Mouse (Mus musculus): Measurements from ENCODE around the gene Mob3b.

Gene Mob3b

DNA sequence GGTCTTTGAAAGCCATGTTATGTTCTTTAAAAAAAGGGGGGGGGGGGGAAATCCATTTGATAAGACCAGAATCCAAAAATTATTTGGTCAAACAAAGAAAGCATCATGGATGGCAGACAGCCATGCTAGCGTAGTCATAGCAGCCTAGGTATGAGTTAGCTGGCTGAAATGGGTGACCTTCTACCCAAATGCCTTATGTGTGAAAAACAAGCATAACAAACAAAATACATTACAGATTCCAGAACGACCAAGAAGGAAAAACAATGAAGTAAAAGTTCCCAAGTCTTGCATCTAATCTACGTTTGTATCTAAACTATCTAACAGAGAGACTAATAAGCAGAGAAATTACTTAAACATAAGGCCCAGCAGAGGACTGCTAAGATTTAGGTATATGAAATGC is 6.6 kb downstream of the Mob3b start:
- in situ Hi-C loops (cut with MboI) = loop anchor here (25.0 kb wide), 1 partner anchor 163 kb away; no protein-coding TSS in a partner anchor

GRCm38 (mm10) chr4:35148326-35148725 is 9.0 kb downstream of the Mob3b start:
- in situ Hi-C loops (cut with MboI) = no loop called here

- in situ Hi-C loops (cut with MboI) = no loop called here
Observed at GRCm38 (mm10) chr4:35146597-35146996, 10.7 kb downstream of the Mob3b start.

DNA sequence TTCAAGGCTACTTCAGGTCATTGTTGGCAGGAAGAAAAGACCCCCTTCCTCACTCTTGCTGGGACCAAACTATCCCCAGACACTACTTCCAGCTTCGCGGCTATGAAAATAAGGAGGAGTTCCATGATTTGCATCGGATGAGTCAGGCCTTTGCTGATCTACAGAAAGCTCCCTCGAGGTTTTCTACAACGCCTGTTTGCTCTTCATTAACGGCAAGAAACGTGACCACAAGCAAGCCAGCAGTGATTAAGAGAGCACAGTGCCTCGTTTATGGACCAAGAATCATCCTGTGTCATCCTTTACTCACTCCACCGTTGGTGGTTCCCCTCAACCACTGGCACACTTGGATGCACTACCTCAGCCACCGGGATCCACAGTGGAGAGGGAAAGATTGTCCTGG is 11.6 kb downstream of the Mob3b start:
- in situ Hi-C loops (cut with MboI) = no loop called here

- in situ Hi-C loops (cut with MboI) = no loop called here
Observed at GRCm38 (mm10) chr4:35143472-35144102, 13.7 kb downstream of the Mob3b start.

DNA sequence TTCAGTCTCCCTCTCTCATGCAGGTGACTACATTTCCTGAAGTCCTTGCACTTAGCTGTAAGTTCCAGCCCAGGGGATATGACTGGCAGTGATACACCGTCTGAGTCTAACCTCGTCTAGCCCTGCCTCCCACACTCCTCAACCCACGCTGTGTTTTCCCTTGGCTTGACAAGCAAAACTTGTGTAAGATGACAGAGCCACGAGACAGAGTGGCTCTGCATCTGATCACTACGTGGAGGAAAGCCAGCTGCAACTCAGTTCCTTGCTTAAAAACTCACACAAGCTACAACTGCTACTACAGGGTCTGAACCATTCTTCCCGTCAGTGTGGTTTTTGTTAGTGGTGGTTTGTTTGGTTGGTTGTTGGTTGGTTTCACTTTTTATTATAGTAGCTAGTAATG is 17.0 kb downstream of the Mob3b start:
- in situ Hi-C loops (cut with MboI) = no loop called here

- in situ Hi-C loops (cut with MboI) = no loop called here
Observed at GRCm38 (mm10) chr4:35138077-35138476, 19.2 kb downstream of the Mob3b start.

GRCm38 (mm10) chr4:35136996-35137395 is 20.3 kb downstream of the Mob3b start:
- in situ Hi-C loops (cut with MboI) = no loop called here

- in situ Hi-C loops (cut with MboI) = no loop called here
Observed at GRCm38 (mm10) chr4:35135806-35136205, 21.5 kb downstream of the Mob3b start.

GRCm38 (mm10) chr4:35134846-35135611 is 22.3 kb downstream of the Mob3b start:
- in situ Hi-C loops (cut with MboI) = no loop called here

DNA sequence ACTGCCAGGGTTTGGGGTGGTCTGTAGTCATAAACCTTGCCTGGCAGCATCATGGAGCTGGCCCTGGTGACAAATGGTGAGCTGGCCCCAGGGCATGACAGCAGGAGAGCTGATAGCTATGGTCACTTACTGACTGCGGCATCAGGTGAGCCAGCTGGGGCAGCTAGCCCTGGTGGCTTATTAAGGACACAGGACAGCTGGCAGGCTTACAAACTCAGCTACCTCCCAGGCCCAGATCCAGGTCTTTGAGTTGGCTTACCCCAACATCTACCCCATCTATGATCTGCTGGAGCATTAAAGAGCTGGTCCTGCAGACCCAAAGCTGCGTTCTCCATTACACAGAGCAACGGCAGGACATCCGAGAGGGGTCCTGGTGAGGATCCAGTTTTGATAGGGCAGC is 23.9 kb downstream of the Mob3b start:
- in situ Hi-C loops (cut with MboI) = no loop called here

DNA sequence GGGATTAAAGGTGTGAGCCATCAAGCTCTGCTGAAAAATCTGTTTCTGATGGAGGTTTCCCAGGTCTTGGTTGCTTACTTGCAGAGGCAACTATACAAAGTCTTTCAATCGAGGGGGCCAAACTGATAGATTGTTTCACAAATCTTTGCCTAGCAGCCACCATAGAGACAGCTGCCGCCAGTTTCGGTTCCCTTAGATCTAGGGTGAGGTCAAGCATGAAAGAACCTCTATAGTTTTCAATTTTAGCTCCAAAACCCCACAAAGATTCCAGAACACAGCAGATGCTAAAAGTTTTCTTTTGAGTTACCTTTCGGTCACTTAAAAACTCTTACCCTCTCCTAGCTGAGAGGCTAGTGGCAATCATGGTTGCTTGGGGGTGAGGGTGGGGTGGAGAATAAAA is 25.7 kb downstream of the Mob3b start:
- in situ Hi-C loops (cut with MboI) = no loop called here

- in situ Hi-C loops (cut with MboI) = no loop called here
Observed at GRCm38 (mm10) chr4:35130411-35130948, 26.8 kb downstream of the Mob3b start.

- in situ Hi-C loops (cut with MboI) = no loop called here
Observed at GRCm38 (mm10) chr4:35127759-35128158, 29.5 kb downstream of the Mob3b start.

DNA sequence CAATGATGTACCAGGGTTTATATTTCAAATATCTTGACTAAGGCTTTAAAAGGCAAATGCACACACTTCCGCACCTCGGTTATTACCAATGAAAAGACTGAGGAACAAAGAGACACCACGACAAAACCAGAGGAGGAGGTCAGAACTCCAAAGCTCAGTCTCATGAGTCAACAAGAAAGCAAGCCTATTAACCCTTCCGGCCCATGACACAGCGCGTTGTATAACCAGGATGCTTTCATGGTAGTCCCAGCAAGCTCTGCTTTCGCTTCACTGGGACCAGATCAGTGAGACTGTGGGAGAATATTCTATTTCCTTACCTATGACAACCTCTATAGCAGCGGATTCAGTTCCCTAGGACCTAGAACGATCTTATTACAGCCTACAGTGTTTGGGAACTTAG is 30.5 kb downstream of the Mob3b start:
- in situ Hi-C loops (cut with MboI) = no loop called here

- in situ Hi-C loops (cut with MboI) = no loop called here
Observed at GRCm38 (mm10) chr4:35125299-35125777, 31.9 kb downstream of the Mob3b start.

GRCm38 (mm10) chr4:35124027-35124426 is 33.3 kb downstream of the Mob3b start:
- in situ Hi-C loops (cut with MboI) = no loop called here

DNA sequence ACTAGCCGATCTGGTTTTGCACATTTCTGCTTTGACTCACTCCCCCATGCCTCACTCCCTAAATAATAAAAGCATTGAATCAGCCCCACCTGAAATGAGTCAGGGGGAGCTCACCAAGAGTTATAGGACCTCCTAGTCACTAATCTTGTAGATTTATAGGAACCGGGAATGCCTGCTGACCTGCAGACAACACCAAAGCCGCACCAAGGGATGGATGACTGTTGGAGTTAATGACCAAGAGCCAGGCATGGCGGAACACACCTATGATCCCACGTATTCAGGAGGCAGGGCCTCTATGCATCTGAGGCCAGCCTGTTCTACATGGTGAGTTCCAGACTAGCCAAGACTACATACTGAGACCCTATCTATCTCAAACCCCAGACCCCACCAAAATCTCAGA is 34.2 kb downstream of the Mob3b start:
- in situ Hi-C loops (cut with MboI) = no loop called here

DNA sequence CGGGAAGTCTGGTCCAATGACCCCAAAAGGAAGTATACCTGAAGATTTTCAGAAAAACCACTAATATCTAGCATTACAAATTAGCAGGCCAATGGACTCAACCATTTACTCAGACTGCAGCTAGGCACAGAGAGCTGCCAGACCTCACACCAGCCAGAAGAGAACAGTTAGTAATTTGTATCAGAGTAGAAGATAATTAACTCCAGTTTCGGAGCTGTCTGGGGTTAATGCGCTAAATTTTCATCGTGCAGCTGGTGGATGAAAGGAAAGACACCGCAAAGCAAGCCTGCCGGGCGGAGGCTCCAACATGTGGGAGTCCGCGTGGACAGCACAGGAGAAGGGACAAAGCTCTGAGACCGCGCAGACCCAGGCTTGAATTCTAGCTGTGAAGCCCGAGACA is 36.2 kb downstream of the Mob3b start:
- in situ Hi-C loops (cut with MboI) = no loop called here

GRCm38 (mm10) chr4:35120575-35120974 is 36.7 kb downstream of the Mob3b start:
- in situ Hi-C loops (cut with MboI) = no loop called here

GRCm38 (mm10) chr4:35120159-35120558 is 37.1 kb downstream of the Mob3b start:
- in situ Hi-C loops (cut with MboI) = no loop called here

GRCm38 (mm10) chr4:35118851-35119250 is 38.4 kb downstream of the Mob3b start:
- in situ Hi-C loops (cut with MboI) = no loop called here

DNA sequence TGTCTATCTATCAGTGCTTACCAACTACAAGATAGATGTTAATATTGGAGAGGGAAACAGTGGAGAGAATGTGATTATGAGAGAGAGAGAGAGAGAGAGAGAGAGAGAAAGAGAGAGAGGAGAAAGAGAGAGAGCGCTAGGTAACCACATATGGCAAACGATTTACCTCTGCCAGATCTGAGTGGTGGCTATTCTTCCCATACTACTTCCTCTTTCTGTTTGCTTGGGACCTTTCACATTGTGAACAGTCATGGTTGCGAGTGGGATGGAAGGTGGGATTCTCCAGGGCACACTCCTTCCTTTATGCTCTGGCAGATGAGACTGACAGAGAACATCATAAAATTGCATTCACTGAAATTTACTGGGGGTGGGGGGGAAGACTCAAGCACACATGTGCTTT is 40.1 kb downstream of the Mob3b start:
- in situ Hi-C loops (cut with MboI) = no loop called here
